Mouse (Mus musculus) small intestine, adult 2 months (tissue): ENCODE data around the gene Soga3.

ENCODE experiments used
- CTCF ChIP-seq: fragments of 200-500 bp; IDR thresholded peaks from 2 replicates; pipeline ENCODE4 v1.5.1; 2012; ENCODE audit warnings: low read depth, mild to moderate bottlenecking, control low read depth, inconsistent platforms, low read length, moderate library complexity, mixed read lengths; ENCODE audit not compliant: insufficient replicate concordance, insufficient read length; ENCODE audit errors: extremely low read depth
- POLR2A ChIP-seq: fragments of 200-500 bp; IDR thresholded peaks from 2 replicates; pipeline ENCODE4 v1.6.1; 2012; ENCODE audit warnings: low read depth, mild to moderate bottlenecking, control low read depth, inconsistent platforms, low read length, moderate library complexity

DNA sequence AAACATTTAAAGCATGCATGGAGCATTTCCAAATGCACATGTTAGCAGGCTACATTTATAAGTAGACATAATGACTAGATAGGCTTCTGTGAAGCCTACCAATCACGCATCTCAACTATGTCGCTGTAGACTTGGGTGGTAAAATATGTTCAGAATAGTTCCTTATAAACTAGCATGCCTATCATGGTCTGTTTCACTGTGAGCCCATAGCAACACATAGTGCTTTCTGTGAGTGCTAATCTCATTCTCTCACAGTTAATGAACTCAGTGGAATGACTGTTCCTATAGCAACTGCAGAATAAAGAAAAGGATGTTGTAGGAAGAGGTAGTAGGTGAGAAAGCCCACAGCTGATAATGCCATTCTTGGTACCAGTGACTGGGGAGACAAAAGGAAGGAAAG lies 37.4 kb downstream of the Soga3 start:
- no peak for TF ChIP-seq POLR2A
- no peak for TF ChIP-seq CTCF
